Mouse (Mus musculus) erythroblast, embryonic 14.5 days (primary cell): ENCODE data around the gene Gm3033.
"Not testable (repeated sequence)": the region's sequence is repeated elsewhere in the genome, so short reads cannot be mapped to it uniquely, and the experiment has no call there.

Experiments used
- GATA1 ChIP-seq: IDR thresholded peaks from 2 replicates; pipeline ENCODE4 v1.6.1; 2012; ENCODE audit warnings: low read length, inconsistent platforms, mixed read lengths
- TAL1 ChIP-seq: IDR thresholded peaks from 3 replicates; pipeline ENCODE4 v1.6.1; 2012; ENCODE audit warnings: low read length, inconsistent platforms, mixed read lengths

DNA sequence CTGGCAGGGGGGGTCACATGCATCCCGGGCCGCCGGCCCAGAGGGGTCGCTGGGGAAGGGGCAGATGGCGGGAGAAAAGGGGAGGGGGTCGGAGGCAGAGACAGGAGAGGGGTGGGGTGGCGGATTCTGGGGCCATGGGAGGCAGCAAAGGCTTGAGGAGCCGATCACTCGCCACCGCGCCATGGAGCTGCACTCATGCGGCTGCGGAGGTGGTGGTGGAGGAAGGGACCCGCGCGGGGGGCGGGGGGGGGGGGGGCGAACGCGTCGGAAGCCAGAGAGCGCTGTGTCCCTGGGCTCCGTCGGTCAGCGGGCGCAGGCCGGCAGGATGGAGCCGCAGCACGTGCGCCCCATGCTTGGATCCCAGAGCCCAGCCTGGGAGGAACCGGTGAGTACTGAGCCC, 36.3 kb upstream of the Gm3033 start, which contains the start of gene Gm3002:
- not testable (repeated sequence) for TF ChIP-seq GATA1, TAL1
